Comparison of ENCODE assay signal across 19 mouse cellular contexts in the genomic region with DNA sequence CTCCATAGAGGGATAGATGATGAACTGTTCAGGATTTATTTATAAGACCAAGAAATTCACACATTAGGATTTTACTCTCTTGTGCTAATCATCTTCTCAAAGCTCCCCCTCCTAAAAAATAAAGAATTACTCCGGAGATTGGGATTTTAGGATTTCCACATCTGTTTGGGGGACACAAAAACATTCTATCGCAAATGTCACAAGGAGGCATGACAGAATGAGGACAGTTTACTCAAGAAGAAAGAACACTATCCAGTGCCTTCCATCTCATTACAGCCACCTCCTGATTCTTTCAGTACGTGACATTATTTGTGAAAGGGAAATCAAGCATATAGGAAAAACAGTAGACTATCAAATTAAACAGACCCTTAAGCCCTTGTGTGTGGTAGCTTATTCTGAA.
"Had no signal": no experiment of that assay in that cellular context is flagged by ENCODE, and none has a peak within 500 bp of the region (broad histone marks: within the 10 kb centered on the region; RNA-seq: fewer than 3 reads in every experiment).

No protein-coding gene starts in this region.

- H3K9ac ChIP-seq: liver, embryonic 15.5 days; liver, postnatal 0 days; lung, embryonic 15.5 days; midbrain, embryonic 13.5 days; midbrain, embryonic 15.5 days; neural tube, embryonic 12.5 days; stomach, embryonic 15.5 days had no signal

- H3K36me3 ChIP-seq: liver, embryonic 15.5 days; lung, embryonic 15.5 days; midbrain, embryonic 13.5 days; midbrain, embryonic 15.5 days; neural tube, embryonic 12.5 days; stomach, embryonic 15.5 days had no signal

- H3K4me2 ChIP-seq: liver, embryonic 15.5 days; lung, embryonic 15.5 days; midbrain, embryonic 11.5 days; midbrain, embryonic 13.5 days; midbrain, embryonic 15.5 days; neural tube, embryonic 12.5 days; stomach, embryonic 15.5 days had no signal

- ATAC-seq: liver, postnatal 0 days; lung, postnatal 0 days; midbrain, embryonic 13.5 days; midbrain, embryonic 15.5 days had no signal

- H3K4me3 ChIP-seq: liver, embryonic 15.5 days; lung, embryonic 15.5 days; megakaryocyte, embryonic 14.5 days; midbrain, embryonic 13.5 days; midbrain, embryonic 15.5 days; neural tube, embryonic 12.5 days; stomach, embryonic 15.5 days had no signal

- H3K27me3 ChIP-seq: liver, embryonic 15.5 days; lung, embryonic 15.5 days; megakaryocyte, embryonic 14.5 days; midbrain, embryonic 13.5 days; midbrain, embryonic 15.5 days; neural tube, embryonic 12.5 days; stomach, embryonic 15.5 days had no signal

- H3K27ac ChIP-seq: liver, embryonic 15.5 days; lung, embryonic 15.5 days; macrophage; midbrain, embryonic 13.5 days; midbrain, embryonic 15.5 days; neural tube, embryonic 12.5 days; stomach, embryonic 15.5 days; stomach, postnatal 0 days had no signal

- H3K4me1 ChIP-seq: liver, embryonic 15.5 days; lung, embryonic 15.5 days; megakaryocyte, embryonic 14.5 days; midbrain, embryonic 13.5 days; neural tube, embryonic 12.5 days; stomach, embryonic 15.5 days had no signal

- DNase-seq: liver, postnatal 0 days; lung, adult 2 months; lung, postnatal 14 days; lung, postnatal 36 days; right cerebral cortex, postnatal 14 days; thymus, adult 2 months; thymus, postnatal 14 days; thymus, postnatal 36 days had no signal

- H3K9me3 ChIP-seq: liver, embryonic 15.5 days; lung, embryonic 15.5 days; megakaryocyte, embryonic 14.5 days; midbrain, embryonic 13.5 days; midbrain, embryonic 15.5 days; neural tube, embryonic 12.5 days; stomach, embryonic 15.5 days had no signal
